Mouse (Mus musculus) ES-E14 (cell line): Measurements from ENCODE around the gene Fam120a. TPM values are rescaled to one million over a fixed set of nuclear protein-coding genes. Genes with fewer than 3 reads are reported as not detected.

ENCODE experiments used
- DNase-seq: peaks from one replicate; pipeline ENCODE4 v3.0.0-alpha.2; 2013; ENCODE audit warnings: low read depth, low spot score
- H3K27ac ChIP-seq: 2 replicates; pipeline ENCODE4 v1.5.1; 2012; ENCODE audit warnings: low read depth, mild to moderate bottlenecking, low read length, moderate library complexity, mixed read lengths; ENCODE audit not compliant: poor library complexity, insufficient read depth, severe bottlenecking
- H3K36me3 ChIP-seq: 2 replicates; pipeline ENCODE4 v1.6.1; 2012; ENCODE audit warnings: mild to moderate bottlenecking, low read length, moderate library complexity, mixed read lengths; ENCODE audit not compliant: control insufficient read depth, poor library complexity, insufficient read depth, severe bottlenecking
- H3K4me1 ChIP-seq, 2 experiments: fragments of 150-350 bp in 1 of 2; sonication (generic) in 1 of 2; 2 replicates each; pipeline ENCODE4 v1.6.1; 2012; ENCODE audit warnings: low read length in 2 of 2, mild to moderate bottlenecking in 1 of 2, mixed read lengths in 1 of 2; ENCODE audit not compliant: control insufficient read depth in 2 of 2, insufficient read depth in 2 of 2, poor library complexity in 1 of 2
- H3K4me3 ChIP-seq, 2 experiments: fragments of 150-350 bp in 1 of 2; sonication (generic) in 1 of 2; 2 replicates each; pipeline ENCODE4 v1.5.1; 2012; ENCODE audit warnings: low read length in 2 of 2, low read depth in 1 of 2, mild to moderate bottlenecking in 1 of 2, mixed read lengths in 1 of 2; ENCODE audit not compliant: insufficient read depth in 1 of 2, poor library complexity in 1 of 2, severe bottlenecking in 1 of 2
- H3K9ac ChIP-seq: 2 replicates; pipeline ENCODE4 v1.6.1; 2012; ENCODE audit warnings: low read depth, mild to moderate bottlenecking, low read length, mixed read lengths; ENCODE audit not compliant: poor library complexity, insufficient read depth, severe bottlenecking
- H3K9me3 ChIP-seq: fragments of 150-350 bp; sonication (generic); 2 replicates; pipeline ENCODE4 v1.6.1; 2012; ENCODE audit warnings: low read depth, mild to moderate bottlenecking, low read length; ENCODE audit not compliant: control insufficient read depth, insufficient read depth
- CHD2 ChIP-seq: IDR thresholded peaks from 2 replicates; pipeline ENCODE4 v1.6.1; 2014; ENCODE audit warnings: mild to moderate bottlenecking, low read depth, low read length, inconsistent platforms
- HCFC1 ChIP-seq: IDR thresholded peaks from 2 replicates; pipeline ENCODE4 v1.6.1; 2012; ENCODE audit warnings: low read length, inconsistent platforms, borderline replicate concordance; ENCODE audit not compliant: insufficient read depth
- MAFK ChIP-seq: IDR thresholded peaks from 2 replicates; pipeline ENCODE4 v1.6.1; 2014; ENCODE audit warnings: mild to moderate bottlenecking, low read depth, low read length, inconsistent platforms; ENCODE audit not compliant: insufficient read depth
- ZC3H11A ChIP-seq: IDR thresholded peaks from 2 replicates; pipeline ENCODE4 v1.6.1; 2012; ENCODE audit warnings: low read depth, mild to moderate bottlenecking, inconsistent platforms, low read length, borderline replicate concordance
- ZNF384 ChIP-seq: IDR thresholded peaks from 2 replicates; pipeline ENCODE4 v1.6.1; 2012; ENCODE audit warnings: low read depth, low read length, inconsistent platforms
- in situ Hi-C, 2 experiments: fragments of 600-800 bp; cut with MboI; formaldehyde crosslinking; loops; one replicate each; pipeline ENCODE4 v1.15.1; 2025; ENCODE audit warnings: low sequenced_read_pairs in 2 of 2, inconsistent platforms in 1 of 2; ENCODE audit not compliant: unreplicated experiment in 2 of 2
- total RNA-seq: library from RNA; depleted of rRNA; stranded (reverse); fragments of 300-350 nt; gene quantifications from 2 replicates; pipeline ENCODE4 v1.2.3, GENCODE M21; 2012

Fam120a gene
- total RNA-seq, 1 experiment = 111 TPM

DNA sequence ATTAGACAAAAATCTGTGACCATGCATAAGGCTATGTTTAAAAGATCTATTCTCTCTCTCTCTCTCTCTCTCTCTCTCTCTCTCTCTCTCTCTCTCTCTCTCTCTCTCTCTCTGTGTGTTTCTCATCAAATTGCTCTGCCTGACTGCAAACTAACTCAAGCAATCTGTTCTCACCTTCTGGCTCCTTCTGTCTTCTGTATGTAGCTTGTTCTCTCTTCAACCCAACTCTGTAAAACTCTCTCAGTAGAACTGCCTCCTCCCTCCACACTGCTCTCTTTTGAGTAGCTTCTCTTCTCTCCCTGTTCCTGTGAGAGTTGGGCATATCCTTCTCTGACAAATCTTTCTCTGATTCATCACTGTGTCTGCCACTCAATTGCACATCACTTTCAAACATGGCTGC, 25.1 kb upstream of the Fam120a start:
- no peak for TF ChIP-seq ZC3H11A
- no peak for TF ChIP-seq MAFK
- no peak for TF ChIP-seq HCFC1
- no peak for TF ChIP-seq CHD2
- TF ChIP-seq ZNF384 = no peak
- H3K9me3 ChIP-seq = no peaks in the 10 kb centered on the region
- H3K27ac ChIP-seq = no peak overlapping the region
- H3K4me3 ChIP-seq = no peak overlapping the region
- DNase-seq = no peak
- no peak overlapping the region for H3K9ac ChIP-seq
- H3K36me3 ChIP-seq = no peaks in the 10 kb centered on the region
- peaks cover 0 to 3% of the 10 kb centered on the region in 2 experiments; a peak in 1 of 4 replicates for H3K4me1 ChIP-seq
- in situ Hi-C loops = no loop called here

DNA sequence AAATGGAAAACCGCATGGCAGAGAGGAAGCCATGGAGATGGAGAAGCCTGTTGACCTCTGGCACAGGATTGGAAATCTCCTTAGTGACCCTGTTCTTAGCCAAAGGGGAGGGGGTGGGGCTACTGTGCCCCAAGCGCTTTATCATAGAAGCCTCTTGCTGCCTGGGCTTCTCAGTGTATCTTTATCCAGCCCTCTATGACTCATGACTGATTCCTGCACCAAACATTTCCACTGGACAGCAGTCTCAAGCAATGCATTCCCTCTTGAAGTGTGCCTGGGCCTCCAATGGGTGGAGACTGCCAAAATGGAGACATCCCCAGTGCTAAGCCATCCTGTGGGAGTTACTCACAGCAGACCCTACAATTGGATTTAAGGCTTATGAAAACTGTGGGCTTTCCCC, 22.3 kb upstream of the Fam120a start:
- TF ChIP-seq ZC3H11A = no peak
- no peak for TF ChIP-seq HCFC1
- no peak for TF ChIP-seq ZNF384
- TF ChIP-seq MAFK = no peak
- H3K27ac ChIP-seq = no peak overlapping the region
- in situ Hi-C loops = no loop called here
- no peaks in the 10 kb centered on the region for H3K9me3 ChIP-seq
- H3K36me3 ChIP-seq = no peaks in the 10 kb centered on the region
- H3K4me3 ChIP-seq = no peak overlapping the region
- no peak for DNase-seq
- H3K4me1 ChIP-seq = peaks cover 0 to 3% of the 10 kb centered on the region in 2 experiments; a peak in 1 of 4 replicates
- H3K9ac ChIP-seq = no peak overlapping the region

- in situ Hi-C loops = no loop called here
- Histone ChIP-seq H3K36me3 (no peaks in the 10 kb centered on the region), H3K4me3 (no peak overlapping the region), H3K27ac (no peak overlapping the region), H3K9me3 (no peaks in the 10 kb centered on the region), H3K4me1 (peaks cover 0 to 6% of the 10 kb centered on the region in 2 experiments; a peak in 1 of 4 replicates), H3K9ac (no peak overlapping the region)
- TF ChIP-seq HCFC1 = no peak
- TF ChIP-seq MAFK = no peak
- TF ChIP-seq CHD2 = no peak
- no peak for TF ChIP-seq ZC3H11A
- no peak for TF ChIP-seq ZNF384
- DNase-seq = no peak
Measured at GRCm38 (mm10) chr13:48982482-48983098, 14.8 kb upstream of the Fam120a start.

GRCm38 (mm10) chr13:48979069-48979468, 11.3 kb upstream of the Fam120a start:
- Histone ChIP-seq H3K27ac (no peak overlapping the region), H3K4me3 (no peak overlapping the region), H3K36me3 (no peaks in the 10 kb centered on the region), H3K9me3 (no peaks in the 10 kb centered on the region), H3K4me1 (peaks cover 0 to 8% of the 10 kb centered on the region in 2 experiments; a peak in 1 of 4 replicates), H3K9ac (no peak overlapping the region)
- TF ChIP-seq CHD2 = no peak
- no peak for TF ChIP-seq ZNF384
- TF ChIP-seq HCFC1 = no peak
- TF ChIP-seq MAFK = no peak
- TF ChIP-seq ZC3H11A = no peak
- in situ Hi-C loops = no loop called here
- DNase-seq = no peak
